Mouse (Mus musculus) neutrophil, adult 5-6 weeks (primary cell): ENCODE data around the gene Tead2. TPM values are rescaled to one million over a fixed set of nuclear protein-coding genes. Genes with fewer than 3 reads are reported as not detected.

ENCODE experiments used
- ATAC-seq: fragments of 151-379, 151-347 bp; 2 replicates; pipeline ENCODE4 v1.8.0; 2017; ENCODE audit warnings: mild to moderate bottlenecking, moderate TSS enrichment; ENCODE audit not compliant: insufficient number of reproducible peaks, poor library complexity, low FRiP score, severe bottlenecking; ENCODE audit errors: extremely low read depth
- total RNA-seq: library from RNA; stranded (forward); fragments of 200-1000 nt; gene quantifications from 2 replicates; pipeline ENCODE4 v1.2.3, GENCODE M21; 2017

Gene Tead2
- total RNA-seq, 1 experiment from 2014 or later = not detected

- ATAC-seq = no peak
Observed at GRCm38 (mm10) chr7:45213708-45214107, 1.8 kb upstream of the Tead2 start.

- no peak for ATAC-seq
Observed at GRCm38 (mm10) chr7:45216442-45217183, 1.1 kb downstream of the Tead2 start.

GRCm38 (mm10) chr7:45221680-45222079, 6.1 kb downstream of the Tead2 start:
- ATAC-seq = no peak

GRCm38 (mm10) chr7:45224826-45225225, 9.3 kb downstream of the Tead2 start:
- ATAC-seq = no peak

GRCm38 (mm10) chr7:45226421-45226820, 10.9 kb downstream of the Tead2 start:
- ATAC-seq = no peak

- ATAC-seq = no peak
Observed at GRCm38 (mm10) chr7:45228548-45228947, 13.0 kb downstream of the Tead2 start.

- no peak for ATAC-seq
Observed at GRCm38 (mm10) chr7:45229046-45229445, 13.5 kb downstream of the Tead2 start.

- ATAC-seq = peak; percentile 79
Observed at GRCm38 (mm10) chr7:45229459-45230203, 14.1 kb downstream of the Tead2 start.

GRCm38 (mm10) chr7:45231192-45231591, 15.6 kb downstream of the Tead2 start:
- ATAC-seq = no peak

- ATAC-seq = no peak
Observed at GRCm38 (mm10) chr7:45231941-45232340, 16.4 kb downstream of the Tead2 start.

GRCm38 (mm10) chr7:45232716-45233465, 17.3 kb downstream of the Tead2 start:
- no peak for ATAC-seq

- no peak for ATAC-seq
Observed at GRCm38 (mm10) chr7:45233580-45234332, 18.2 kb downstream of the Tead2 start.

GRCm38 (mm10) chr7:45234333-45234841, 18.8 kb downstream of the Tead2 start:
- no peak for ATAC-seq

GRCm38 (mm10) chr7:45234922-45235571, 19.5 kb downstream of the Tead2 start:
- no peak for ATAC-seq

- ATAC-seq = no peak
Observed at GRCm38 (mm10) chr7:45235656-45236180, 20.2 kb downstream of the Tead2 start.

GRCm38 (mm10) chr7:45237747-45238699, 22.5 kb downstream of the Tead2 start:
- no peak for ATAC-seq
